Mouse (Mus musculus) T-helper 17 cell (primary cell): Measurements from ENCODE around the gene Farp1.
"Not testable (repeated sequence)": the region's sequence is repeated elsewhere in the genome, so short reads cannot be mapped to it uniquely, and the experiment has no call there.

ENCODE experiments used
- in situ Hi-C, 2 experiments: fragments of 300-600 bp; cut with MboI, MseI; formaldehyde crosslinking; loops; 1 replicate in 1 of 2; 2 replicates in 1 of 2; pipeline ENCODE4 v1.15.1; 2025; ENCODE audit warnings: high pct_unique_total_duplicates in 2 of 2

The Farp1 gene

DNA sequence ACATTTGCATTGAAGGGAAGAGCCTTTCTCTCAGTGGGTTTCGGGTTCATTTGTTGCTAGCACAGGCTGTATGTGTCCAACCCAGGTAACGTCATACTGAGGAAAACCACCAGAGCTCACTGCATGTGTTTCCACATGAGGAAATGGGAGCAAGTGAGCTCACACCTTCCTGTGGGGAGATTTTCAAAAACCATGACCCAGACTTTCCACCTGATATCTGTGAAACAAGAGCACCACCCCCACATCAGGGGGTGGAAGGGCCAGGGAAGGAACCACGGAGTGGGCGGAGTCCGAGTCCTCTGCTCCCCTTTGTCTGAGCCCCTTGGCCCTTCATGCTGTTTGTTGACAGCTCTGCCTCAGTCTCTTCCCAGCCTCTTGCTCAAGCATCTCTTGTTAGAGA is 67.6 kb downstream of the Farp1 start:
- in situ Hi-C loops, result loop anchor here in 1 of 2 experiments (5.0 kb wide), 1 partner anchor 630 kb away; no protein-coding TSS in a partner anchor

GRCm38 (mm10) chr14:121103459-121103858 is 68.5 kb downstream of the Farp1 start:
- in situ Hi-C loops, result loop anchor here in 1 of 2 experiments (5.0 kb wide), 1 partner anchor 631 kb away; no protein-coding TSS in a partner anchor

GRCm38 (mm10) chr14:121104760-121105329 is 69.8 kb downstream of the Farp1 start:
- in situ Hi-C loops, result loop anchor here in 1 of 2 experiments (5.0 kb wide), 1 partner anchor 633 kb away; no protein-coding TSS in a partner anchor

DNA sequence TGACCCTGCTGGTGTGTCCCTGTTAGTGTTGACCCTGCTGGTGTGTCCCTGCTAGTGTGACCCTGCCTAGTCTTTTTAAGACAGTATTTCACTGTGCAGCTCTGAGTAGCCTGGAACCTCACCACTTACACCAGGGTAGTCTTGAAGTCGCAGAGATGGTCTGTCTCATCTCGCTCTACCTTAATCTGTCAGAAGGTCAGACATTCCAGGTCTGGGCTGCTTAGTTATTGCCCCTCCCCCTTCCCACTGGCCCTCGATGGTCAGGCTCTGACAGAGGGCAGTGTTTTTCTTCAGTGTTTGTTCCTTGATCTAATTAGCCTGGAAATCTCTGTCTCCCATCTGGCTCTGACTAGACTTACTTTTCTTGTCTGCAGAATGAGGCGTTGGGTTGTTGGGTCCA is 71.9 kb downstream of the Farp1 start:
- in situ Hi-C loops, result no loop called here

DNA sequence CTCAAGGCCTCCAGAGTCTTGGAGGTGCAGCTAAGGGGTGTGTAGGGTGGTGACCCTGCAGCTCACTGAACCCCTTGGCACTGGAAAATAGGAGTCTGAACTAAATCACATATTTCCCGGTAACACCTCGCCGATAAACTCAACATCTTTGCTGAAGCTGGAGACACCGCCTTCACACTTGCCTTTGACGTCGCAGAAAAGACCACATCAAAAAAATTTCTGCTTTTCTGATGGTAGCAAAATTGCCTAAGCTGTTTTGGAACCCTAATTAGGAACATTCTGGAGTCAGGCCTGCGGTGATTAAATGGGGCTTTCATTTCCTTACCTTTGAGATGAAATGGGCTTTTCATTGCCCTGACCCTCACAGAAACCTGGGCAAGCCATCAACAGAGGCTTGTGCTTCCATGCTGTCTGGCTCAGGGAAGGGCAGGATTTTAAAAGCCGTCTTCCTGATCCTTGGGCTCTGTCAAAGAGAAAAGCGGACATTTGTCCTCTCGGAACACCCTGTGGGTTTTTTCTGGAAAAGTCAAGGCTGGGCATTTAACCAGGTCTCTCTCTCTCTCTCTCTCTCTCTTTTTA is 72.8 kb downstream of the Farp1 start:
- in situ Hi-C loops, result no loop called here

- in situ Hi-C loops, result no loop called here
These were observed 73.6 kb downstream of the Farp1 start for GRCm38 (mm10) chr14:121108439-121109115.

GRCm38 (mm10) chr14:121109116-121109504 is 74.1 kb downstream of the Farp1 start:
- in situ Hi-C loops, result no loop called here

GRCm38 (mm10) chr14:121110492-121111267 is 75.7 kb downstream of the Farp1 start:
- in situ Hi-C loops, result no loop called here

DNA sequence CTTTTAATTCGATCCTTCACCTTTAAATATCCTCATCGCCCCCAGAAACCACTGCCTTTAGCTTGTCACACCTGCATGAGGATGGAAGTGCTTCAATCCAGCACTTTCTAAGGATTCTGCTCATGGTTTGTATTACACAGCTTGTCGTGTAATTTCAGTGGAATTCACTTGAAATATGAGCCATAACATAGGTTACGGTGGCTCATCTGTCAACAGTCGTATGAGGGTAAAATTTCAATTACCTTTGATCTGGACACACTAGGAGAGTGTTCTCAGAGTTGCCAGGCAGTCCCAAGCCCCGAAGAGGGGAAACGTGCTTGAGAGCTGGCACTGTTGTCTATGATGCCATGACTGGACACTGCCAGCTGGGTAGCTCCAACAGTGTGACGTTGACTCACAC is 77.1 kb downstream of the Farp1 start:
- in situ Hi-C loops, result no loop called here

GRCm38 (mm10) chr14:121113785-121114184 is 78.8 kb downstream of the Farp1 start:
- in situ Hi-C loops, result no loop called here

DNA sequence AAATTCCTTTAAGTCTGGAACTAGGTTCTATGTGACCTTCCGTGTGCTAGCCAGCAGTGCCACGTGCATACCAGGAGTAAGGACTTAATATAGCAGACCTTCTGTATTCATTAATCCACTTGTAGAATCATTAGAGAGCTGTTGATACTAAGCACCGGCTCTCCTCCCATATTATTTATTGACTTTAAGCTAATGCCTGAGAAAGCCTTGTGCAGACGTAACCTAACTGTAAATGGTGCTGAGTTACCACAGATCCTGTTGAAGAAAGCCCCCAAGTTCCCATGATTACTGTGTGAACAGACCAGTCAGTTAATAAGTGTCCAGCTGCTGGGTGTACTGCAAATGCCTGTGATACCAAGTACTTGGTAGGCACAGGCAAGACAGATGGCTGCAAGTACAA is 81.7 kb downstream of the Farp1 start:
- in situ Hi-C loops, result no loop called here

- in situ Hi-C loops, result no loop called here
These were observed 83.9 kb downstream of the Farp1 start for GRCm38 (mm10) chr14:121118860-121119259.

- in situ Hi-C loops, result no loop called here
These were observed 86.7 kb downstream of the Farp1 start for GRCm38 (mm10) chr14:121121664-121122063.

GRCm38 (mm10) chr14:121122852-121123251 is 87.9 kb downstream of the Farp1 start:
- in situ Hi-C loops, result no loop called here

- in situ Hi-C loops, result no loop called here
These were observed 89.5 kb downstream of the Farp1 start for GRCm38 (mm10) chr14:121124409-121125010.

DNA sequence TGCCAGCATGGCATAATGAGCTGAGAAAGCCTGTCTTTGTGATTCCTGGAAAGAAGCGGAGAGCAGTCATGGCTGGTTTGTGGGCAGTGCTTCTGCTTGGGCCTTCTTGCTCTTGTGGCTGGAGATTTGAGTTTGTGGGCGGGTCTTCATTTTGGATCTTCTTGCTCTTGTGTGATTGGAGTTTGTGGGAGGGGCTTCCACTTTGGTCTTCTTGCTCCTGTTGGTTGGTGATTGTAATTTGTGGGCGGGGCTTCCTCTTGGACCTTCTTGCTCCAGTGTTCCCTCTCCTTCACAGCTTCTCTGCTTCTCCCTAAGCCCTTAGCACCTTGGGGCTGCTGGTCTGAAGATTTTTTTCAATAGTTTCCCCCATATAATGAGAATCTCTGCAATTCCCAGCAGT is 90.7 kb downstream of the Farp1 start:
- in situ Hi-C loops, result no loop called here

- in situ Hi-C loops, result no loop called here
These were observed 91.3 kb downstream of the Farp1 start for GRCm38 (mm10) chr14:121126291-121126690.

DNA sequence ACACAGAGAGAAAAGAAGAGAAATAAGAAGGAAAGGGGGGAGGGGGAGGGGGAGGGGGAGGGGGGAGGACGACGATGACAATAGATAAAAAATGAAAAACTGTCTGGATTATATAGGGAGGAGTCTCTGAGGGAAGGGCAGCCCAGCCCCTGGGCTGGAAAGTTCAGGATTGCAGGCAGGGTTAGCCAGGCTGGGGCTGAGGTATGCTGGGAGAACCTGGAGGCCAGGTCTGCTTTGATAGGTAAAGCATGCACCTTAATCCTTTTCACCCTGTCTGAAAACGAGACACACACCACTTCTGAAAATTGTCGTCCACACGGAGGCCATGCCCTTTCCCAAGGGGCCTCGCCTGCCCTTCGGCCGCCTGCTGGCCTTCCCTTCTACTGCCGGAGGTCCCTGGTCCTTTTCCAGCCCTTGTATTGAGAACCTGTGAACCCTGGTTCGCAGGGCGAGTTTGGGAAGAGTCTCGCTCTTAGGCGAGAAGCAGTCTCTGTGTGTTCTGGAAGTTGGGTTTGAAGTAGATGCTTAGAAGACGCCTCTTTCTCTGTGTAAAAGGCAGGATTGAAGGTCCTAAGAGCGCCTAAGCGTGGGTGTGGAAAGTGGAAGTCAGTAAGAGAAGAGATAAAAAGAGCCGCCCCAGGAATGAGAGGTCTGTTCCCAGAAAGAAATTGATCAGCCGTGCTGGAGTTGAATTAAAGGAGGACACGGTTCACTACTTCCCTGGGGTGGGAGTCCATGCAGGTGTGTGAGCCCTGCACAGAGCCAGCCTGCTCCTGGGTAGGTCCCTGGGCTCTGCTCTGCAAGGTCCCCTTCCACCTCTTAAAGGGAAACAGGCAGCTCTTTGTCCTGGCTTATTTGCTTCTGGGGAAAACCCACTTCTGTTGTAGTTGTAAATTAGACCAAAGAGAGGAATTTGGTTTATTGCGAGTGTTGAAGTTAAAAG is 94.1 kb downstream of the Farp1 start:
- in situ Hi-C loops, result no loop called here

DNA sequence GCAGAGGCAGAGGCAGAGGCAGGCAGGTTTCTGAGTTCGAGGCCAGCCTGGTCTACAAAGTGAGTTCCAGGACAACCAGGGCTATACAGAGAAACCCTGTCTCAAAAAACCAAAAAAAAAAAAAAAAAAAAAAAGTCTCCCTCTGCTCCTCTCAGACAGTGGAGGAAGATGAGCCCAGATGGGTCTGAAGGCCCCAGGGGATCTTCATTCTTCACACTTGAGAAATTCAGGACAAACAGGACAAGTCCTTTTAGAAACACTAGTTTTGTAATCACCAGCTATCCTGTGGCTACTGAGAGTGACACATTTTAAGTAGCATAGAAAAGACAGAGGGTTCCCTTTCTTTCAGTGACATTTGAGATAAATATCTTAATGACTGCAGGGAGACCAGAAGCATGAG is 95.4 kb downstream of the Farp1 start:
- in situ Hi-C loops, result not testable (repeated sequence)

DNA sequence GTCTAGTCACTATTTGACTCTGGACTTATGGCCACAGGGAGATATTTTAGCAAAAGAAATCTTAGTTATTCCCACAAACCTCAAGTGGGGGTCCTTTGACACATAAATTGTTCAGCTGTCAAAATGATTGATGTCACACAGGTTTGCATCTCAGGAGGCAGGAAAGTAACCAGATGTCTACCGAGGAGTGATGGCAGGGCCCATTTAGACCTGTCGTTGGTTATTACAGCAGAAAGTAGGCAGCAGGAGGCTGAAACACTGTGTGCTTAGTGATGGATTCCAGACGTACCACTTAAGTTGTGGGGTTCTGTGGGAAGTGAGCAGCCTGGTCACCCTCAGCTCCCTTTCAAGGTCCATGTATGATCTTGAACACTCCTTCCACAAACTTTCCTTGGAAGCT is 99.4 kb downstream of the Farp1 start:
- in situ Hi-C loops, result no loop called here
